Mouse (Mus musculus): ENCODE results near the gene Tbc1d5. TPM values are rescaled to one million over a fixed set of nuclear protein-coding genes. Genes with fewer than 3 reads are reported as not detected.

The Tbc1d5 gene
- polyA plus RNA-seq, 1 experiment = 16.4 TPM

GRCm38 (mm10) chr17:50874067-50874466, 305.1 kb downstream of the Tbc1d5 start:
- Histone ChIP-seq H3K27me3 (ENCODE audit: control insufficient read depth, insufficient read depth, low read length, poor library complexity, severe bottlenecking) (no peaks in the 10 kb centered on the region), H3K27ac (ENCODE audit: insufficient read depth, low read length) (no peak overlapping the region), H3K36me3 (ENCODE audit: control insufficient read depth, insufficient read depth, low read length, poor library complexity, severe bottlenecking) (no peaks in the 10 kb centered on the region), H3K9me3 (replicated peaks; ENCODE audit: control insufficient read depth, insufficient read depth, low read length, poor library complexity, severe bottlenecking) (no peaks in the 10 kb centered on the region), H3K9ac (ENCODE audit: low read depth, poor library complexity, severe bottlenecking) (no peak overlapping the region), H3K4me3 (ENCODE audit: low read depth, low read length) (no peak overlapping the region), H3K4me1 (ENCODE audit: control insufficient read depth, insufficient read depth, low read length) (no peaks in the 10 kb centered on the region)
- TF ChIP-seq EP300 (IDR thresholded peaks at IDR 0.05; ENCODE audit: insufficient read depth, low read depth, low read length) (no peak), POLR2A (IDR thresholded peaks at IDR 0.05; ENCODE audit: insufficient read depth, low read length) (no peak), CTCF (IDR thresholded peaks at IDR 0.05; ENCODE audit: low read depth, low read length) (no peak)

- Histone ChIP-seq H3K27ac (ENCODE audit: insufficient read depth, low read length) (no peak overlapping the region), H3K36me3 (ENCODE audit: control insufficient read depth, insufficient read depth, low read length, poor library complexity, severe bottlenecking) (no peaks in the 10 kb centered on the region), H3K4me1 (ENCODE audit: control insufficient read depth, insufficient read depth, low read length) (no peaks in the 10 kb centered on the region), H3K27me3 (ENCODE audit: control insufficient read depth, insufficient read depth, low read length, poor library complexity, severe bottlenecking) (no peaks in the 10 kb centered on the region), H3K9ac (ENCODE audit: low read depth, poor library complexity, severe bottlenecking) (no peak overlapping the region), H3K4me3 (ENCODE audit: low read depth, low read length) (no peak overlapping the region), H3K9me3 (replicated peaks; ENCODE audit: control insufficient read depth, insufficient read depth, low read length, poor library complexity, severe bottlenecking) (no peaks in the 10 kb centered on the region)
- TF ChIP-seq POLR2A (IDR thresholded peaks at IDR 0.05; ENCODE audit: insufficient read depth, low read length) (no peak), CTCF (IDR thresholded peaks at IDR 0.05; ENCODE audit: low read depth, low read length) (no peak), EP300 (IDR thresholded peaks at IDR 0.05; ENCODE audit: insufficient read depth, low read depth, low read length) (no peak)
Measured at GRCm38 (mm10) chr17:50872600-50872999, 306.6 kb downstream of the Tbc1d5 start.

- no peaks in the 10 kb centered on the region for H3K4me1 ChIP-seq (ENCODE audit: control insufficient read depth, insufficient read depth, low read length)
- no peaks in the 10 kb centered on the region for H3K9me3 ChIP-seq (replicated peaks; ENCODE audit: control insufficient read depth, insufficient read depth, low read length, poor library complexity, severe bottlenecking)
- H3K27me3 ChIP-seq (ENCODE audit: control insufficient read depth, insufficient read depth, low read length, poor library complexity, severe bottlenecking) = no peaks in the 10 kb centered on the region
Measured at GRCm38 (mm10) chr17:50867297-50867696, 311.9 kb downstream of the Tbc1d5 start.

GRCm38 (mm10) chr17:50864781-50865180, 314.4 kb downstream of the Tbc1d5 start:
- no peaks in the 10 kb centered on the region for H3K4me1 ChIP-seq (ENCODE audit: control insufficient read depth, insufficient read depth, low read length)
- no peak overlapping the region for H3K9ac ChIP-seq (ENCODE audit: low read depth, poor library complexity, severe bottlenecking)
- no peak overlapping the region for H3K4me3 ChIP-seq (ENCODE audit: low read depth, low read length)
- H3K36me3 ChIP-seq (ENCODE audit: control insufficient read depth, insufficient read depth, low read length, poor library complexity, severe bottlenecking) = no peaks in the 10 kb centered on the region
- no peak overlapping the region for H3K27ac ChIP-seq (ENCODE audit: insufficient read depth, low read length)
- no peaks in the 10 kb centered on the region for H3K9me3 ChIP-seq (replicated peaks; ENCODE audit: control insufficient read depth, insufficient read depth, low read length, poor library complexity, severe bottlenecking)
- no peaks in the 10 kb centered on the region for H3K27me3 ChIP-seq (ENCODE audit: control insufficient read depth, insufficient read depth, low read length, poor library complexity, severe bottlenecking)
- no peak for TF ChIP-seq CTCF (IDR thresholded peaks at IDR 0.05; ENCODE audit: low read depth, low read length)
- TF ChIP-seq POLR2A (IDR thresholded peaks at IDR 0.05; ENCODE audit: insufficient read depth, low read length) = no peak
- no peak for TF ChIP-seq EP300 (IDR thresholded peaks at IDR 0.05; ENCODE audit: insufficient read depth, low read depth, low read length)

More at GRCm38 (mm10) chr17:50867297-50867696, 311.9 kb downstream of the Tbc1d5 start:
- Histone ChIP-seq H3K36me3 (ENCODE audit: control insufficient read depth, insufficient read depth, low read length, poor library complexity, severe bottlenecking) (no peaks in the 10 kb centered on the region), H3K4me3 (ENCODE audit: low read depth, low read length) (no peak overlapping the region), H3K9ac (ENCODE audit: low read depth, poor library complexity, severe bottlenecking) (no peak overlapping the region), H3K27ac (ENCODE audit: insufficient read depth, low read length) (no peak overlapping the region)
- TF ChIP-seq CTCF (IDR thresholded peaks at IDR 0.05; ENCODE audit: low read depth, low read length) (no peak), EP300 (IDR thresholded peaks at IDR 0.05; ENCODE audit: insufficient read depth, low read depth, low read length) (no peak)

GRCm38 (mm10) chr17:50853220-50853619, 325.9 kb downstream of the Tbc1d5 start:
- Histone ChIP-seq H3K27me3 (ENCODE audit: control insufficient read depth, insufficient read depth, low read length, poor library complexity, severe bottlenecking) (no peaks in the 10 kb centered on the region), H3K9ac (ENCODE audit: low read depth, poor library complexity, severe bottlenecking) (no peak overlapping the region), H3K9me3 (replicated peaks; ENCODE audit: control insufficient read depth, insufficient read depth, low read length, poor library complexity, severe bottlenecking) (no peaks in the 10 kb centered on the region), H3K4me1 (ENCODE audit: control insufficient read depth, insufficient read depth, low read length) (no peaks in the 10 kb centered on the region), H3K4me3 (ENCODE audit: low read depth, low read length) (no peak overlapping the region), H3K27ac (ENCODE audit: insufficient read depth, low read length) (no peak overlapping the region), H3K36me3 (ENCODE audit: control insufficient read depth, insufficient read depth, low read length, poor library complexity, severe bottlenecking) (no peaks in the 10 kb centered on the region)
- TF ChIP-seq POLR2A (IDR thresholded peaks at IDR 0.05; ENCODE audit: insufficient read depth, low read length) (no peak), CTCF (IDR thresholded peaks at IDR 0.05; ENCODE audit: low read depth, low read length) (no peak), EP300 (IDR thresholded peaks at IDR 0.05; ENCODE audit: insufficient read depth, low read depth, low read length) (no peak)

- Histone ChIP-seq H3K27me3 (ENCODE audit: control insufficient read depth, insufficient read depth, low read length, poor library complexity, severe bottlenecking) (no peaks in the 10 kb centered on the region), H3K27ac (ENCODE audit: insufficient read depth, low read length) (no peak overlapping the region), H3K4me3 (ENCODE audit: low read depth, low read length) (no peak overlapping the region), H3K9ac (ENCODE audit: low read depth, poor library complexity, severe bottlenecking) (no peak overlapping the region), H3K36me3 (ENCODE audit: control insufficient read depth, insufficient read depth, low read length, poor library complexity, severe bottlenecking) (no peaks in the 10 kb centered on the region), H3K9me3 (replicated peaks; ENCODE audit: control insufficient read depth, insufficient read depth, low read length, poor library complexity, severe bottlenecking) (no peaks in the 10 kb centered on the region), H3K4me1 (ENCODE audit: control insufficient read depth, insufficient read depth, low read length) (no peaks in the 10 kb centered on the region)
- TF ChIP-seq EP300 (IDR thresholded peaks at IDR 0.05; ENCODE audit: insufficient read depth, low read depth, low read length) (no peak), POLR2A (IDR thresholded peaks at IDR 0.05; ENCODE audit: insufficient read depth, low read length) (no peak), CTCF (IDR thresholded peaks at IDR 0.05; ENCODE audit: low read depth, low read length) (no peak)
Measured at GRCm38 (mm10) chr17:50851382-50851781, 327.8 kb downstream of the Tbc1d5 start.

All from ES-Bruce4 (cell line).